ENCODE assay signal across 8 mouse cellular contexts in the genomic region with DNA sequence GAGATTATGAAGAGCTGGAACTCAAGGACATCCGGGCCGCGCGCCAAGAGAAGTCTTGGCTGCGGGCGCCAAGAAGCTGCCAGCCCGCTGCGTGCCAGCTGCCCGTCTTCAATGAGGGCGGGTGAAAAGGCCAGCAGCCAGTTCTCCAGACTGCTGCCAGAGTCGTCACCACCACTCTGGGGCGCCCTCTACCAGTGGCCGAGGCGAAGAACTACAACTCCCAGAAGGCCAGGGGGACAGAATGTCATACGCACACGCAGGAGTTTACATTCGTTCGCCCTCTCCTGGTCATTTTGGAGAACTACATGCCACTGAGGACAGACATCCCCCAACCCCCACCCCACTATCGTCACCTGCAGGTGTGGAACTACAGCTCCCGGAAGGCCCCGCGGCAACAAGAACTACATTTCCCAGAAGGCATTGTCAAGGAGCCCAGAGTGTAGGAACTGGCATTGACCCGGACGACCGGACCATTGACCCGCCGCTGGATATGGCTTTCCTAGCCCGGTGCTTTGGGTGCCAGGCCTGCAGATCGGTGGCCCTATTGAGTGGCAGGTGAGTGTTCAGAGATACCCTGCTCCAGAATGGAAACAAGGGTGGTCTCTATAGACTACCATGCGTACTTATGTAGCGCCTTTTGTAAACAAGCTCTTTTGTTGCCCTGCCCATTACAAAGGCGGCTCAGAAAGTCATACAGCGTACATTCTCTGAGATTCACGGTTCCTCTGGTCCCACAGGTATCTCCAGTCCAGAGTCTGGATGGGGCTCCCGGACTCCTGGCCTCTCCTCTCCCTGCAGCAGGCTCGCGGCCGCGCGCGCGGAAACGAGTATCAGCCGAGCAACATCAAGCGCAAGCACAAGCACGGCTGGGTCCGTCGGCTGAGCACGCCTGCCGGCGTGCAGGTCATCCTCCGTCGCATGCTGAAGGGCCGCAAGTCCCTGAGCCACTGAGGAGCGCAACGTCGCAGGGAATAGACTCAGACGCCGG. TPM values are rescaled to one million over a fixed set of nuclear protein-coding genes. Genes with fewer than 3 reads are reported as not detected.
A peak's percentile ranks its signal among the peaks of the same experiment; 100 is the strongest.
DNase-seq lines count a peak whose midpoint lies in the region; ATAC-seq and TF ChIP-seq lines count a peak whose summit lies in the region.

A gene (plus strand): TSS at position 447 of the 988 bp plus-strand sequence.

- H3K4me3 ChIP-seq in bone marrow macrophage, adult 2 months (ENCODE audit: insufficient read depth, low read length), result peak within 1 kb of the TSS; percentile 83
- H3K4me3 ChIP-seq in embryonic fibroblast, embryonic 13.5 days (ENCODE audit: insufficient read depth, low read length), result peak within 1 kb of the TSS; percentile 80
- H3K4me3 ChIP-seq in kidney, embryonic 14.5 days (ENCODE audit: low read length), result peak within 1 kb of the TSS; percentile 81
- H3K4me3 ChIP-seq in limb, embryonic 15.5 days, result peak within 1 kb of the TSS; percentile 84

- H3K27ac ChIP-seq in bone marrow macrophage, adult 2 months (ENCODE audit: insufficient read depth, low read depth, low read length), result peak within 1 kb of the TSS; percentile 45
- peak within 1 kb of the TSS; percentile 29 for H3K27ac ChIP-seq in embryonic fibroblast, embryonic 13.5 days (ENCODE audit: insufficient read depth, low read length)
- peak within 1 kb of the TSS; percentile 80 for H3K27ac ChIP-seq in kidney, embryonic 14.5 days (ENCODE audit: low read depth, low read length)
- H3K27ac ChIP-seq in limb, embryonic 15.5 days, result peak within 1 kb of the TSS; percentile 89

- H3K9ac ChIP-seq in kidney, embryonic 14.5 days (ENCODE audit: low read depth, low read length), result peak within 1 kb of the TSS; percentile 82
- H3K9ac ChIP-seq in limb, embryonic 15.5 days, result peak within 1 kb of the TSS; percentile 42

- no peak for TF ChIP-seq POLR2A in bone marrow macrophage, adult 2 months (IDR thresholded peaks at IDR 0.05; ENCODE audit: borderline replicate concordance, low read depth, low read length)
- TF ChIP-seq POLR2A in embryonic fibroblast, embryonic 13.5 days (IDR thresholded peaks at IDR 0.05; ENCODE audit: low read depth, low read length), result peak; percentile 80

- 0 out of 2 replicates have a peak, but pooled peaks have one; percentile 2 for TF ChIP-seq CTCF in bone marrow macrophage, adult 2 months (IDR thresholded peaks at IDR 0.05; ENCODE audit: low read depth, low read length)
- TF ChIP-seq CTCF in embryonic fibroblast, embryonic 13.5 days (IDR thresholded peaks at IDR 0.05; ENCODE audit: borderline replicate concordance, insufficient read depth, low read length), result peak; percentile 68

- peak; percentile 82 for ATAC-seq in kidney, embryonic 14.5 days (ENCODE audit: low FRiP score, low TSS enrichment)
- peak; percentile 79 for ATAC-seq in limb, embryonic 15.5 days (ENCODE audit: insufficient number of reproducible peaks, low FRiP score, low TSS enrichment, low read depth)

- H3K9me3 ChIP-seq in kidney, embryonic 14.5 days (ENCODE audit: control insufficient read depth, low read length), result no peaks in the 10 kb centered on the region
- no peaks in the 10 kb centered on the region for H3K9me3 ChIP-seq in limb, embryonic 15.5 days

- peak within 1 kb of the TSS; percentile 89 for H3K4me2 ChIP-seq in kidney, embryonic 14.5 days (replicated peaks; ENCODE audit: low read depth, low read length)
- H3K4me2 ChIP-seq in limb, embryonic 15.5 days, result peak within 1 kb of the TSS; percentile 88

- H3K4me1 ChIP-seq in bone marrow macrophage, adult 2 months (ENCODE audit: control insufficient read depth, insufficient read depth, low read length), result peaks cover 13% of the 10 kb centered on the region
- peaks cover 9% of the 10 kb centered on the region for H3K4me1 ChIP-seq in embryonic fibroblast, embryonic 13.5 days (ENCODE audit: control insufficient read depth, insufficient read depth, low read length)
- H3K4me1 ChIP-seq in kidney, embryonic 14.5 days (ENCODE audit: control insufficient read depth, insufficient read depth, low read length), result peaks cover 15% of the 10 kb centered on the region
- H3K4me1 ChIP-seq in limb, embryonic 15.5 days, result peaks cover 40% of the 10 kb centered on the region

- WGBS in kidney, embryonic 14.5 days, result under 1% methylated on average over 59 of the region's 59 CpGs
- WGBS in limb, embryonic 15.5 days, result under 1% methylated on average over 59 of the region's 59 CpGs

- no peaks in the 10 kb centered on the region for H3K27me3 ChIP-seq in kidney, embryonic 14.5 days (ENCODE audit: control insufficient read depth, insufficient read depth, low read length)
- no peaks in the 10 kb centered on the region for H3K27me3 ChIP-seq in limb, embryonic 15.5 days

- H3K36me3 ChIP-seq in kidney, embryonic 14.5 days (ENCODE audit: control insufficient read depth, insufficient read depth, low read length), result peaks cover 16% of the 10 kb centered on the region
- H3K36me3 ChIP-seq in limb, embryonic 15.5 days, result peaks cover 22% of the 10 kb centered on the region

- peak; percentile 100 for DNase-seq in A20 (ENCODE audit: low read depth, low spot score)
- DNase-seq in heart, adult 9 months (ENCODE audit: low spot score in 2 of 2), result peak; percentile 99 to 100
- DNase-seq in monocyte, adult 2 months (ENCODE audit: low read depth in 1 of 2, low spot score in 2 of 2), result peak; percentile 96 to 97
- DNase-seq in spleen, postnatal 36 days (ENCODE audit: low spot score in 2 of 2), result peak; percentile 98 to 99

RNA-seq across cellular contexts. Expression of the gene that starts here (rescaled TPM):
- polyA plus RNA-seq in bone marrow macrophage, adult 2 months (2012; ENCODE audit: insufficient read depth, insufficient read length, missing spikeins), result 59.5 and 62.9 TPM in 2 replicates
- 36.9 and 50.5 TPM in 2 replicates for polyA plus RNA-seq in embryonic fibroblast, embryonic 13.5 days (2011; ENCODE audit: insufficient read length, low read depth, missing spikeins)
- 178 and 192 TPM in 2 replicates for polyA plus RNA-seq in kidney, embryonic 14.5 days (2014; fragmentation: Nextera tagmentation; extraction: Ambion mirVana)
- 100 and 122 TPM in 2 replicates for polyA plus RNA-seq in limb, embryonic 15.5 days (2015; fragmentation: Nextera tagmentation; extraction: Ambion mirVana)

Comparison
In these comparisons a context has a peak if more than half of its experiments do, and no peak if none do; other contexts are left out.
1. Peak in every context shown above with its lines: DNase-seq, ATAC-seq, H3K4me3 ChIP-seq and H3K27ac ChIP-seq.
2. H3K27ac ChIP-seq: peak in every context shown above with its lines; median percentile 89 in limb, embryonic 15.5 days; 80 in kidney, embryonic 14.5 days; 45 in bone marrow macrophage, adult 2 months; 29 in embryonic fibroblast, embryonic 13.5 days.